Mouse (Mus musculus): ENCODE measurements at regions not wholly inside any gene's neighbourhood (a gene's known extent, or its start where the extent isn't known, plus 50 kb on each side); places are given as distances from the start of the nearest gene placed in this dataset.
A peak's percentile ranks its signal among the peaks of the same experiment; 100 is the strongest.

DNA sequence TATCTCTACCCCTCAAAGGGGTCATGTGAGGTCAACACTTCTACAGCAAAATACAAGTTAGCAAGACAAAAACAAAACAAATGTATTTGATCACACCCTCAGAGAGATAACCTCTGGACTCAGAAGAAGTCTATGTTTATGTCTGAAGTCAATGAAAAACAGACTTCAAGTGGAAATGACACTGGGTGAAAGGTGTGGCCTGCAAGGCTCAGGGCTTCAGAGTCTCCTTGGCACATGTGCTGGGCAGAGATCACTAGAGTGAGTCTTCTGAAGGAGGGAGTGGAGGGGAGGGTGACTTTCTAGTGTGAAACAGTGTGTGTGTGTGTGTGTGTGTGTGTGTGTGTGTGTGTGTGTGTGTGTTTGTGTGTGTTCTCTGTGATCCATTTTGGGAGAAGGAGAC lies 68.2 kb downstream of the Il12a start:
- DNase-seq (ENCODE audit: low spot score) (no peak), ATAC-seq (ENCODE audit: low read depth) (no peak)
- H3K4me2 ChIP-seq (ENCODE audit: low read depth, low read length) = no peak overlapping the region
- H3K27ac ChIP-seq (replicated peaks; ENCODE audit: low read depth, low read length) = no peak overlapping the region
- H3K27me3 ChIP-seq (replicated peaks; ENCODE audit: control insufficient read depth, insufficient read depth, low read length) = no peaks in the 10 kb centered on the region
- no peak overlapping the region for H3K4me3 ChIP-seq (ENCODE audit: low read depth, low read length)
- peaks cover 3% of the 10 kb centered on the region; the same call in 1 of the 2 replicates for H3K4me1 ChIP-seq (ENCODE audit: control insufficient read depth, insufficient read depth, low read length)
- no peaks in the 10 kb centered on the region for H3K36me3 ChIP-seq (ENCODE audit: control insufficient read depth, insufficient read depth, low read length)
- H3K9me3 ChIP-seq (ENCODE audit: control insufficient read depth, low read length) = no peaks in the 10 kb centered on the region
- H3K9ac ChIP-seq (ENCODE audit: low read depth, low read length) = no peak overlapping the region

DNA sequence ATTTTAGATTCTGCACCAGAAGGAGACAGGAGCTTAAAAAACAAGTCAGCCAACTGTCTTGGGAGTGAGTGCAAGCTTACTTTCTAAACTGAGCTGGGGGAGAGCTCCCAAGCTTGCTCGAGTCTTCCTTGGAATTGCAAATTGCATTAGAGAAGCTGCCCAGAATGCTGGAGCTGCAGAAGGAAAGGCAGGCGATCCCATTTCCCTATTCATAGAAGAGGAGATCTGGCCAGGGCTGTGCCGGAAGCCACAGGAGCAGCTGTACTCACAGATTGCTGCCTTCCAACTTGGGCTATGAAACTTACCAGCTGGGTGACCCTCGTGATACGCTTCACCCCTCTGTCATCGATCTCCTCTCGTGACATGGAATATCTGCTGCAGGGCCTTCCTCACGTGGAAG lies 68.9 kb downstream of the Il12a start:
- Histone ChIP-seq H3K27ac (replicated peaks; ENCODE audit: low read depth, low read length) (no peak overlapping the region), H3K4me2 (ENCODE audit: low read depth, low read length) (no peak overlapping the region), H3K9me3 (ENCODE audit: control insufficient read depth, low read length) (no peaks in the 10 kb centered on the region), H3K4me3 (ENCODE audit: low read depth, low read length) (no peak overlapping the region), H3K27me3 (replicated peaks; ENCODE audit: control insufficient read depth, insufficient read depth, low read length) (no peaks in the 10 kb centered on the region), H3K4me1 (ENCODE audit: control insufficient read depth, insufficient read depth, low read length) (peaks cover 3% of the 10 kb centered on the region; the same call in 1 of the 2 replicates), H3K36me3 (ENCODE audit: control insufficient read depth, insufficient read depth, low read length) (no peaks in the 10 kb centered on the region), H3K9ac (ENCODE audit: low read depth, low read length) (no peak overlapping the region)
- ATAC-seq (ENCODE audit: low read depth) (no peak), DNase-seq (ENCODE audit: low spot score) (peak; percentile 46)
- WGBS = 43% methylated on average over 8 of the region's 8 CpGs

DNA sequence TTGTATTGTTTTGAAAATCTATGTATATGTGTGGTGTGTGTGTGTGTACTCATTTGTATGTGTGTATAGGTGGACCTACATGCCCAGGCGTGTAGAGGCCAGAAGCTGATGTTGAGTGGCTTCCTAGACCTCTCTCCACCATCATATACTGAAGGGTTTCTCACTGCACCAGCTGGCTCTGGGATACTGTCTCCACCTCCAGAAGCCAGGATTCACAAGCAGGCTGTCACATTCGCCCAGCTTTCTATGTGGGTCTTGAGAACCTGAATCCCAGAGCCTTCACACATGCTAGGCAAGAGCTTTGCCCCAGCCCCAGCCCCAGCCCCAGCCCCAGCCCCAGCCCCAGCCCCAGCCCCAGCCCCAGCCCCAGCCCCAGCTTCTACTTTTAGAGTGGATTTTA lies 70.4 kb downstream of the Il12a start:
- Histone ChIP-seq H3K4me2 (ENCODE audit: low read depth, low read length) (no peak overlapping the region), H3K9me3 (ENCODE audit: control insufficient read depth, low read length) (no peaks in the 10 kb centered on the region), H3K27ac (replicated peaks; ENCODE audit: low read depth, low read length) (no peak overlapping the region), H3K27me3 (replicated peaks; ENCODE audit: control insufficient read depth, insufficient read depth, low read length) (no peaks in the 10 kb centered on the region), H3K4me1 (ENCODE audit: control insufficient read depth, insufficient read depth, low read length) (peaks cover 3% of the 10 kb centered on the region; the same call in 1 of the 2 replicates), H3K9ac (ENCODE audit: low read depth, low read length) (no peak overlapping the region), H3K36me3 (ENCODE audit: control insufficient read depth, insufficient read depth, low read length) (no peaks in the 10 kb centered on the region), H3K4me3 (ENCODE audit: low read depth, low read length) (no peak overlapping the region)
- DNase-seq (ENCODE audit: low spot score) (no peak), ATAC-seq (ENCODE audit: low read depth) (no peak)
- WGBS = 84% methylated on average over 2 of the region's 2 CpGs

DNA sequence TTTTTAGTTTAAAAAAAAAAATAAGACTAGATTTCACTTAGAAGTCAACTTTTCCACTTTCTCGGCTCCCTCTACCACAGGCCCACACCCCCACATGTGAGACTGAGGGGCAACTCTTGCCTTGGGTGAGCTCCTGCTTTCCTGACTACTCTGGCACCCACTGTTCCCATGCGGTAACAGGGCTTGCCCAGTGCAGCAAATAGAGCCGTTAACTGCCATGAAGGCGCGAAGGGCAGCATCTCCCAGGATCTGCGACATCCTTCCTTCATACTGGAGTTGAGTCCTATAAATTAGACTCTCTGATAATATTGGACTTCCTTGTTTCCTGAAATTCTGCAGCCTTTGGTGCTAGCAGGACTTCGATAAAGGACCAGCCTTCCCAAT lies 70.8 kb downstream of the Il12a start:
- ATAC-seq (ENCODE audit: low read depth) (no peak), DNase-seq (ENCODE audit: low spot score) (no peak)
- peaks cover 3% of the 10 kb centered on the region; the same call in 1 of the 2 replicates for H3K4me1 ChIP-seq (ENCODE audit: control insufficient read depth, insufficient read depth, low read length)
- no peaks in the 10 kb centered on the region for H3K27me3 ChIP-seq (replicated peaks; ENCODE audit: control insufficient read depth, insufficient read depth, low read length)
- no peaks in the 10 kb centered on the region for H3K9me3 ChIP-seq (ENCODE audit: control insufficient read depth, low read length)
- no peak overlapping the region for H3K4me3 ChIP-seq (ENCODE audit: low read depth, low read length)
- H3K36me3 ChIP-seq (ENCODE audit: control insufficient read depth, insufficient read depth, low read length) = no peaks in the 10 kb centered on the region
- H3K27ac ChIP-seq (replicated peaks; ENCODE audit: low read depth, low read length) = peak overlapping the region; percentile 16; the same call in 1 of the 2 replicates
- no peak overlapping the region for H3K9ac ChIP-seq (ENCODE audit: low read depth, low read length)
- WGBS = 45% methylated on average over 7 of the region's 7 CpGs
- no peak overlapping the region for H3K4me2 ChIP-seq (ENCODE audit: low read depth, low read length)

- peaks cover 3% of the 10 kb centered on the region; the same call in 1 of the 2 replicates for H3K4me1 ChIP-seq (ENCODE audit: control insufficient read depth, insufficient read depth, low read length)
- H3K4me2 ChIP-seq (ENCODE audit: low read depth, low read length) = no peak overlapping the region
- 10% methylated on average over 11 of the region's 11 CpGs for WGBS
- H3K9me3 ChIP-seq (ENCODE audit: control insufficient read depth, low read length) = no peaks in the 10 kb centered on the region
- no peaks in the 10 kb centered on the region for H3K27me3 ChIP-seq (replicated peaks; ENCODE audit: control insufficient read depth, insufficient read depth, low read length)
- no peak overlapping the region for H3K27ac ChIP-seq (replicated peaks; ENCODE audit: low read depth, low read length)
- no peak overlapping the region for H3K4me3 ChIP-seq (ENCODE audit: low read depth, low read length)
- peak; percentile 65; the same call in 1 of the 2 replicates for ATAC-seq (ENCODE audit: low read depth)
- no peaks in the 10 kb centered on the region for H3K36me3 ChIP-seq (ENCODE audit: control insufficient read depth, insufficient read depth, low read length)
- DNase-seq (ENCODE audit: low spot score) = peak; percentile 65
- H3K9ac ChIP-seq (ENCODE audit: low read depth, low read length) = no peak overlapping the region
Measured at GRCm38 (mm10) chr3:68761626-68762331, 71.3 kb downstream of the Il12a start.

DNA sequence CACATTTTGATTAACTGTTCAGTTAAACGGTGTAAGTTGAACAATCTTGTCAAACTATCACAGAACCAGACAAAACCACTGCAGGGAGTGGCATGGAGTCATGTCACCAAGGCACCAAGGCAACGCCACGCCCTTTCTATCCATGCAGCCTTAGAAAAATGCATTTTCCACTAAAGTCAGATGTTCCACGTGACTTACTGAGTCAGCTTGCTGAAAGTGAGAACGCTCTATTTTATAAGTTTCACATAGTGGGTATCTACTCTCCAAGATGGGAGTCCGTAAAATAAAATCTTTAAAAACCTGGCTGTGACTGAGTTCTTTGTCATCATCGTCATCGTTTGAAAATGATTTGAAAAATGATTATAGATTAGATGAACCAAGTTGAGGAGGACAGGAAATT lies 72.5 kb downstream of the Il12a start:
- ATAC-seq (ENCODE audit: low read depth) = no peak
- no peak overlapping the region for H3K27ac ChIP-seq (replicated peaks; ENCODE audit: low read depth, low read length)
- H3K4me3 ChIP-seq (ENCODE audit: low read depth, low read length) = no peak overlapping the region
- H3K9me3 ChIP-seq (ENCODE audit: control insufficient read depth, low read length) = no peaks in the 10 kb centered on the region
- H3K4me1 ChIP-seq (ENCODE audit: control insufficient read depth, insufficient read depth, low read length) = peaks cover 3% of the 10 kb centered on the region; the same call in 1 of the 2 replicates
- no peaks in the 10 kb centered on the region for H3K27me3 ChIP-seq (replicated peaks; ENCODE audit: control insufficient read depth, insufficient read depth, low read length)
- no peak overlapping the region for H3K4me2 ChIP-seq (ENCODE audit: low read depth, low read length)
- no peak for DNase-seq (ENCODE audit: low spot score)
- H3K9ac ChIP-seq (ENCODE audit: low read depth, low read length) = no peak overlapping the region
- no peaks in the 10 kb centered on the region for H3K36me3 ChIP-seq (ENCODE audit: control insufficient read depth, insufficient read depth, low read length)
- WGBS = 87% methylated on average over 8 of the region's 8 CpGs

DNA sequence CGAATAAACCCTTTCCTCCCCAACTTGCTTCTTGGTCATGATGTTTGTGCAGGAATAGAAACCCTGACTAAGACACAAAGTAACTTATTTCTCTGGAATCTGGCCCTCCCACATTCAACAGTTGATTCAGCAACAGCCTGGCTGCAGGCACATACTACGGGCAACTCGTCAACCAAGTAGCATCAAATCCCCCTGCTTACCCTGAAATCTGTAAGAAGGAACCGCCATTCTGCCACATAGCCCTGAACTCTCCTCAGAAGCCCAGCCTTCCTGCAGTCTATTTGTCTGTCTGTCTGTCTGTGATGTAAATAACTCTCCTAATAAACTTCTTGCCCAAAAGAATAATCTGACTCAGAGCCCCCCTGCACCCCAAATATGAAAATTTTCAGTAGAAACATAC lies 73.9 kb downstream of the Il12a start:
- no peak for DNase-seq (ENCODE audit: low spot score)
- Histone ChIP-seq H3K9ac (ENCODE audit: low read depth, low read length) (no peak overlapping the region), H3K27ac (replicated peaks; ENCODE audit: low read depth, low read length) (no peak overlapping the region), H3K36me3 (ENCODE audit: control insufficient read depth, insufficient read depth, low read length) (no peaks in the 10 kb centered on the region), H3K4me3 (ENCODE audit: low read depth, low read length) (no peak overlapping the region), H3K4me2 (ENCODE audit: low read depth, low read length) (no peak overlapping the region), H3K4me1 (ENCODE audit: control insufficient read depth, insufficient read depth, low read length) (peaks cover 3% of the 10 kb centered on the region; the same call in 1 of the 2 replicates), H3K9me3 (ENCODE audit: control insufficient read depth, low read length) (no peaks in the 10 kb centered on the region), H3K27me3 (replicated peaks; ENCODE audit: control insufficient read depth, insufficient read depth, low read length) (no peaks in the 10 kb centered on the region)
- no peak for ATAC-seq (ENCODE audit: low read depth)
- WGBS = 89% methylated on average over 3 of the region's 4 CpGs

GRCm38 (mm10) chr3:68764917-68765598 lies 74.6 kb downstream of the Il12a start:
- no peaks in the 10 kb centered on the region for H3K36me3 ChIP-seq (ENCODE audit: control insufficient read depth, insufficient read depth, low read length)
- no peak overlapping the region for H3K9ac ChIP-seq (ENCODE audit: low read depth, low read length)
- H3K4me3 ChIP-seq (ENCODE audit: low read depth, low read length) = no peak overlapping the region
- no peak overlapping the region for H3K27ac ChIP-seq (replicated peaks; ENCODE audit: low read depth, low read length)
- no peak for ATAC-seq (ENCODE audit: low read depth)
- H3K4me1 ChIP-seq (ENCODE audit: control insufficient read depth, insufficient read depth, low read length) = peaks cover 3% of the 10 kb centered on the region; the same call in 1 of the 2 replicates
- no peak overlapping the region for H3K4me2 ChIP-seq (ENCODE audit: low read depth, low read length)
- H3K9me3 ChIP-seq (ENCODE audit: control insufficient read depth, low read length) = no peaks in the 10 kb centered on the region
- DNase-seq (ENCODE audit: low spot score) = peak; percentile 26
- 71% methylated on average over 7 of the region's 7 CpGs for WGBS
- H3K27me3 ChIP-seq (replicated peaks; ENCODE audit: control insufficient read depth, insufficient read depth, low read length) = no peaks in the 10 kb centered on the region

- Histone ChIP-seq H3K27ac (replicated peaks; ENCODE audit: low read depth, low read length) (no peak overlapping the region), H3K4me1 (ENCODE audit: control insufficient read depth, insufficient read depth, low read length) (no peaks in the 10 kb centered on the region), H3K4me2 (ENCODE audit: low read depth, low read length) (no peak overlapping the region), H3K4me3 (ENCODE audit: low read depth, low read length) (no peak overlapping the region), H3K36me3 (ENCODE audit: control insufficient read depth, insufficient read depth, low read length) (no peaks in the 10 kb centered on the region), H3K9me3 (ENCODE audit: control insufficient read depth, low read length) (no peaks in the 10 kb centered on the region), H3K27me3 (replicated peaks; ENCODE audit: control insufficient read depth, insufficient read depth, low read length) (no peaks in the 10 kb centered on the region), H3K9ac (ENCODE audit: low read depth, low read length) (no peak overlapping the region)
- no peak for DNase-seq (ENCODE audit: low spot score)
- WGBS = 83% methylated on average over 3 of the region's 3 CpGs
- no peak for ATAC-seq (ENCODE audit: low read depth)
Measured at GRCm38 (mm10) chr3:68771579-68771978, 81.1 kb downstream of the Il12a start.
